Mouse (Mus musculus) kidney, postnatal 14 days (tissue): ENCODE results near the gene Ddi2.
A peak's percentile ranks its signal among the peaks of the same experiment; 100 is the strongest.

Source experiments
- DNase-seq: peaks from one replicate; pipeline ENCODE4 v3.0.0; 2022; ENCODE audit warnings: mixed read lengths

Ddi2 gene

GRCm38 (mm10) chr4:141686525-141686924 lies 36.7 kb downstream of the Ddi2 start:
- DNase-seq: no peak

DNA sequence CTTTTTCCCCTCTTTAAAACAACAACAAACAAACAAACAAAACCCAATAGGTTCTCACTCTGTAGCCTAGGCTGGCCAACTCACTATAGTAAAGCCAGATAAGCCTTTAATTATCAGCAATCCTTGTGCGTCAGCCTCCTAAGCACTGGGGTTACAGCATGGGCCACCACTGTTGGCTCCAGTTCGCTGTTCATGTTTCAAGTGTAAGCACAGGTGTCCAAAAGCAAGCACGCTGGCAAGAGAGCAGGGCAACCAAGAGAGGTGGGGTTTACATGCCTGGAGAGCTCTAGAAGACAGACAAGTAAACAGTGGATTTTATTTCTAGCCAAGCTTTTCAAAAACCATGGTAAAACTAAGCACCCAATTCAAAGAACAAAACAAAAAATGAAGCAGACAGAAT lies 37.1 kb downstream of the Ddi2 start:
- DNase-seq: no peak

GRCm38 (mm10) chr4:141685499-141685898 lies 37.7 kb downstream of the Ddi2 start, which contains the start of gene Rsc1a1:
Gene Rsc1a1, minus strand, starts transcription at chr4:141685599.
- DNase-seq: no peak

DNA sequence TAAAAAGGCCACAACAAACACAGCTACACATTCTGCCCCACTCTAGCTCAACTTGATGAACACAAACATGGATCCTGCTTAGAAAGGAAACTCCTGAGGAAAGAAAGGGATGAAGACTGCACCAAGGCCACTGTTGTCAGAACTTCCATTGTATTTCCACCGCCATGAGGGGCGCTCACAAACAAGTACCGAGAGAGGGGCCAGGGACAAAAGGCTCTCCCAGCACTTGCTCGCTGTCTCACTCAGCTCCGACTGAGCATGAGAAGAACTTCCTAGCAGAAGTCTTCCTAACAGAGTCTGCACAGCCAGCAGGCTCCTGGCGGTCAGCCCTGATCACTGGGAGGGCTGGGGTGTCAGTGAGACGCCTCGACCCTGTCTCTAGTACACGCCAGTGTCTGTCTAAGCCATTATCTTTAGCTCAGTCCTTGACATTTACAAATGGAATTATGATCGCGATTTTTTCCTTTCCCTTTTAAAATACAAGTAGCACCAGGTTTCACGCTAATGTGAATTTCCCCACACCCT lies 40.5 kb downstream of the Ddi2 start:
- peak; percentile 23 for DNase-seq

GRCm38 (mm10) chr4:141681767-141682166 lies 41.5 kb downstream of the Ddi2 start:
- DNase-seq: no peak

DNA sequence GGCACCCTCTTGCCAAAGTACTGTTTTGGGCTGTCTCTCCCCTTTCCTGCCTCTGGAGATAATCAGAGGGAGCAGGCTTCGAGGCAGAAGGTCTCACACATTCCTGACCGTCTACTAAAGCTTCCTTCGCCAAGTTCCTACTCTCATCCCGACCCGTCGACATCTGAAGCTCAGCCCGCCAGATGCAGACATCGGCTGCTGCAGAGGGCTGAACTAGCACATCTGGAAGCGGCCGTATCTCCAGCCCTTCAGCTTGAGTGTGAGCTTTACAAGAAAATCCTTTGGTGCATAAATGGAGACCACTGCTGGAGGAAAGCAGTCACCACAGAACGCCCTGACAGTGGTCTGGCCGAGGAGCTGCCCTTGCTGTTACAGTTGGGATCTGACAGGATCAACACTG lies 42.3 kb downstream of the Ddi2 start:
- DNase-seq: no peak

DNA sequence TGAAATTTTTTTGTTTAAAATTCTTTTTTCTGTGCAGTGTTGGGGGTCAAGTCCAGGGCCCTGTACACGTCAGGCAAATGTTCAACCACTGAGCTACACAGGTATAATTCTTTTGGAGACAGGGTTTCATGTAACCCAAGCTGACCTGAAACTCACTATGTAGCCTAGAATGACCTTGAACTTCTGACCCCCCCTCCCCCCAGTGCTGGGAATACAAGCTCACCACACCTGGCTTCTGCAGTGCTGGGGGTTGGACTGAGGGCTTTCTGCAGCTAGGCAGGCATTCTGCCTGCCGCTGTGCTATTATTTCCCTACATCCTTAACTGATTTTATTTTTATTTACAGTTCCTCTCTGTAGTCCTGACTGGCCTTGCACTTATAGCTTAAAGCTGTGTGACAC lies 44.2 kb downstream of the Ddi2 start:
- DNase-seq: no peak

DNA sequence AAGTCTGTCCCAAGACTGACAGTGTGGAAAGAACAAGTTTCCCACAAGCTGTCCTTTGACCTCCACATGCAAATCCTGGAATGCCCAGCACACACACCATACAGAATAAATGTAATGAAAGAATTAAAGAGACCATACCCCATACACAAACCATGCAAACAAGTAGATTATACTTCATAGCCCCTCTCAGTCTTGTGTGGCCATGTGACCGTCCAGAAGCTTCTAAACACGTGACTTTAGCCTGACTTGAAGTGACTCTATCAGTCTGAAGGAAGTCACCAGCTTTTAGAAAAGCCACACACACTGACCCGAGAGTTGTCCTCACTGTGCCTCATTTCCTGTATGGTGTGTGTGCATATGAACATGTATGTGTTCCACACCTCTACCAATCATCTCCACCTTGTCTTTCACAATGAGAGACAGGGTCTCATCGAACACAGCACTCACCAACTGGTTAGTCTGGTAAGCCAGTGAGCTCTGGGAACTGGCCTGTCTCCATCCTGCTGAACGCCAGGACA lies 46.7 kb downstream of the Ddi2 start:
- DNase-seq: no peak

GRCm38 (mm10) chr4:141672325-141672724 lies 50.9 kb downstream of the Ddi2 start:
- no peak for DNase-seq

GRCm38 (mm10) chr4:141671389-141671788 lies 51.8 kb downstream of the Ddi2 start:
- no peak for DNase-seq

DNA sequence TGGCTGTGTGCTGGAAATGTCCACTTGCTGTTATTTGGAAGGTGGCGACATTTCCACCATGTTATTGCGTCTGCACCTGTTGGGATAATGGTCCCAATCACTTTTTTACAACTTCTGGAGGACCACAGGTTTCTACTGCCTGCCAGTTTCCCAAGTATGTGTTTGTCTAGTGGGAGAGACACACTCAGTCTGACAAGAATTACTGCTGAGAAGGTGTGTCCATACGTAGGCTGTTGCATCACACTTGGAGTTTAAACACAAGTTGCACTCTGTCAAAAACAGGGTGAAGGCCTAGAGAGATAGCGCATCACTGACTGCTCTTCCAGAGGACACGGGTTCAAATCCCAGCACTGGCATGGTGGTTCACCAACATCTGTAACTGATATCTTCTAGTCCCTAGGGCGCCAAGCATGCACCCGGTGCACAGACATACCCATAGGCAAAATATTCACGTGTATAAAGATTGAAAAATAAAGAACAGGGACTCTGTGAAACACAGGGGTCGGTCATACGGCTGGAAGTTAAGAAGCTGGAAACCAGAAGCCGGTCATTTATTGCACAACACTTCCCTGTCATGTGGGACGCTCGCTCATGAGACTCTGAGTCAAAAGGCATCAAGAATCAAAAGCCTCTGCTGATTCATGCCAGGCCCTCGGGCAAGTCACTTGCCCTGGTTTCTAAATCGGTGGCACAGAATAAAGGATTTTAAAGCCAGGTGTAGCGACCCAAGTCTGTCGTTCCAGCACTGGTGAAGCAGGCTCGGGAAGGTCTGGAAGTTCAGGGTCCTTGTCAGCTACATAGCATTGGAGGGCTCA lies 53.1 kb downstream of the Ddi2 start:
- no peak for DNase-seq

- DNase-seq: no peak
Observed at GRCm38 (mm10) chr4:141664799-141665198, 58.4 kb downstream of the Ddi2 start, which contains the start of gene Plekhm2. Gene Plekhm2, minus strand, starts transcription at chr4:141664899.

- DNase-seq: peak; percentile 88
Observed at GRCm38 (mm10) chr4:141664011-141664745, 59.0 kb downstream of the Ddi2 start.

GRCm38 (mm10) chr4:141663122-141663931 lies 59.9 kb downstream of the Ddi2 start:
- DNase-seq: peak; percentile 44

DNA sequence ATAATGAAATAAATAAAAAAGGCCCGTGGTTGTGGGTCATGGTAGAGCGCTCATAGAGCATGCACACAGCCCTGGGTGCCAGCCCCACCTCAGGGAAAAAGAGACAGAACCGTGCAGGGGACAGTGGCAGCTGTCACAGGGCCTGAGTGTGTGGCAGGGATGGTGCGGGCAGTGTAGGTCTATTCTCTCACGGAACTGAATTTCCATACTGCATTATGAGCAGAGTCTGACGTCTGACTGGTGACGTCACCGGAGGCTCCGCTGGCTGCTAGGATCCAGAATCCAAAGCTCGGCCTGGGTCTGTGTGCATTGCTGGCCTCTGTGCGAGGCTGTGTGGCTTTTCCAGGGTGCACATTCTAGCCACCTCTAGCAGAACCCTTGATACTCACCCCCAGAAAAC lies 62.3 kb downstream of the Ddi2 start:
- DNase-seq: no peak

- DNase-seq: no peak
Observed at GRCm38 (mm10) chr4:141659739-141660138, 63.5 kb downstream of the Ddi2 start.

DNA sequence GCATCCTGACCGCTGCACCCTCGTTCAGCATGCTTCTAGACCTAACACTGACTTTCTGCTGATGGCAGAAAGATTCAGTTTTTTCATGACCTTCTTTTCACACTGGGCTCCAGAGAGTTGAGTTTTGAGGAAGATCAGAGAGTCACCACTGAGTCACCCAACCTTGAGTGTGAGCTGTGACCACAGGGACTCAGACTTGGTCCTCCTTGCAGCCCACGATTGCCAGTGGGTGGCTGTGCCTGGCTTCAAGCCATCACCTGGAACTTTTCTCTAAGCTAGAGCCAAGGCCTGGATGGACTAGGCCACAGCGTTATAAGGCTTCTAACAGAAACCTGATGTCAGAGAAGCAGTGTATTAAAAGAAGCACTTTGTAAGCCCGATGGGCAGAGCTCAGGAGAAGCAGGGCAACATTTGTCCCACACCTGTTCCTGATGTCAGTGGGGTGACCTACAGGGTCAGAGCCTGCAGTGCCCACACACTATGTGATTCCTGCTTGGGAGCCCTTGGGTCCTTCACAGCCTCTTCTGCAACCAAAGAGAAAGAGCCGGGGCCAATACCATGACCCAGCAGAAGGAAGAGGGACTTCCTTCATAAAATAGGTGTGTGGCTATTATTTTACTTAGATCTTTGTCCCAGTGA lies 64.3 kb downstream of the Ddi2 start:
- no peak for DNase-seq

- no peak for DNase-seq
Observed at GRCm38 (mm10) chr4:141656932-141657331, 66.3 kb downstream of the Ddi2 start.

- DNase-seq: no peak
Observed at GRCm38 (mm10) chr4:141655908-141656608, 67.2 kb downstream of the Ddi2 start.

GRCm38 (mm10) chr4:141654509-141654908 lies 68.7 kb downstream of the Ddi2 start:
- no peak for DNase-seq

- DNase-seq: no peak
Observed at GRCm38 (mm10) chr4:141653813-141654212, 69.4 kb downstream of the Ddi2 start.

GRCm38 (mm10) chr4:141653044-141653443 lies 70.2 kb downstream of the Ddi2 start:
- no peak for DNase-seq
